Mouse (Mus musculus): ENCODE measurements around the gene Hoxb3. TPM values are rescaled to one million over a fixed set of nuclear protein-coding genes. Genes with fewer than 3 reads are reported as not detected.

The Hoxb3 gene
- polyA plus RNA-seq, 1 experiment from 2014 or later, result 3.7 TPM

DNA sequence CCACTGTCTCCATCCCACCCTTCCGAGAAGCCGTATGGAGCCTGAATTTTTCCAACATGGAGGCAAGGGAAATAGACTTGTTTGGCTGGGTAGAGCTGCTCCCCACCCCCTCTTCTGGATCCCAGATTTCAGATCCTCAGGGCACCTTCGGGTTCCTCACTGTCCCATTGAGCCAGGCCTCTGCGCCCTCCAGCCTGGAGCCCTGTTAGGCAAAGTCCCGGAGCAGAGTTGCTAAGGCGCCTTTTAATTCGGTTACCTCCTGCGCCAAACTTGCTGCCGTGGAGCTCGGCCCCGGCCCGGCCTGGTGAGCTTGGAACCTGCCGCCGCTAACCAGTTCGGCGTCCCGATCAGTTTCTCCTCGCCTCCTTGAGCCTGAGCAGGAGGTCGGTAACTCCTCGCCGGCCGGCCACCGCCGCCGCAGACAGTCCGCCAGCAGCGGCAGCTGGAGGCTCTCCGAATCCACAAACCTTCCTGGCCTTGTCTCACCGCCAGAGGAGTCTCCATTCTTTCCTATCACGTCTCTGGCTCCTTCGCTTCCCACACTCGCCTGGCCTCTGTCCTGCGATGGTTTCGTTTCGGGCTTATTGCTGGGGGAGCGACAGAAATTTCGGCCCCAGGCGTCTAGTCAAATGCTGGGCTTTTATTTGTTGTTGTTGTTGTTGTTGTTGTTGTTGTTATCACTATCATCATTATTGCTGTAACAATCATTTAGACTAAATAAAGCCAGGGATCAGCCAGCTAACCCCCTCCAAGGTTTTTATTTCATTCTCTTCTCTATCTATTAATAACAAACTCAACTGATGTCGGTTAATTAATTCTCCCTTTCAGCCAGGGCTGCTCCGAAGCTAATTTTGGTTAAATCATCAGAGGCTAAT, 18.8 kb downstream of the Hoxb3 start:
- H3K27ac ChIP-seq (ENCODE audit: low read depth), result peak overlapping the region; percentile 98
- peak; percentile 85 for DNase-seq (ENCODE audit: low spot score)

DNA sequence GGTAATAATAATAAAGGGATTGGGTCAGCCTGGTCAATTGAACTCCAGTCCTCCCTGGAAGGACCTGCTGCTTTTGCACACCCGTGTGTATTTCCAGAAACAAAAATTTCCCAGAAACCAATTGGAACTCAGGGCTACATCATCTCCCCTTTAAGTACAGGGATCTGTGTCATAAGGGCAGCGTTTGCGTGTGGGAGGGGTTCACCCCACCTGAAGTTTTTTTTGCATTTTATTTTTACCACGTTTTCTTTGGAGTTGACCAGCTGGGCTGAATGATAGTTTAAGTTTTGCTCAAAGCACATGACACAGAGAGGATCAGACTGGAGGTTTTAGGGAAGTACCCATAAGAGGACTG, 19.4 kb downstream of the Hoxb3 start:
- no peaks in the 10 kb centered on the region for H3K27me3 ChIP-seq (replicated peaks; ENCODE audit: control insufficient read depth, insufficient read depth, low read length)
- H3K4me3 ChIP-seq (ENCODE audit: low read depth, low read length), result peak overlapping the region; percentile 42
- ATAC-seq (replicated peaks; ENCODE audit: low FRiP score, low TSS enrichment, low read depth) (no peak), DNase-seq (ENCODE audit: low spot score) (peak; percentile 66)
- peaks cover 9% of the 10 kb centered on the region; the same call in 1 of the 2 replicates for H3K36me3 ChIP-seq (ENCODE audit: control insufficient read depth, insufficient read depth, low read length)
- WGBS, result 18% methylated on average over 4 of the region's 4 CpGs
- peak overlapping the region; percentile 98 for H3K27ac ChIP-seq (ENCODE audit: low read depth)
- H3K4me1 ChIP-seq (replicated peaks; ENCODE audit: control insufficient read depth, insufficient read depth, low read length), result peaks cover 75% of the 10 kb centered on the region
- H3K9ac ChIP-seq (ENCODE audit: low read length), result peak overlapping the region; percentile 76
- H3K4me2 ChIP-seq (ENCODE audit: low read length), result peak overlapping the region; percentile 85
- no peaks in the 10 kb centered on the region for H3K9me3 ChIP-seq (ENCODE audit: control insufficient read depth, low read length)

More for the DNA sequence above, 18.8 kb downstream of the Hoxb3 start:
- peak overlapping the region; percentile 76 for H3K9ac ChIP-seq (ENCODE audit: low read length)
- H3K4me2 ChIP-seq (ENCODE audit: low read length), result peak overlapping the region; percentile 85
- peak overlapping the region; percentile 42 for H3K4me3 ChIP-seq (ENCODE audit: low read depth, low read length)
- peaks cover 9% of the 10 kb centered on the region; the same call in 1 of the 2 replicates for H3K36me3 ChIP-seq (ENCODE audit: control insufficient read depth, insufficient read depth, low read length)
- no peaks in the 10 kb centered on the region for H3K27me3 ChIP-seq (replicated peaks; ENCODE audit: control insufficient read depth, insufficient read depth, low read length)
- no peak for ATAC-seq (replicated peaks; ENCODE audit: low FRiP score, low TSS enrichment, low read depth)
- 3% methylated on average over 40 of the region's 40 CpGs for WGBS
- H3K9me3 ChIP-seq (ENCODE audit: control insufficient read depth, low read length), result no peaks in the 10 kb centered on the region
- H3K4me1 ChIP-seq (replicated peaks; ENCODE audit: control insufficient read depth, insufficient read depth, low read length), result peaks cover 77% of the 10 kb centered on the region

DNA sequence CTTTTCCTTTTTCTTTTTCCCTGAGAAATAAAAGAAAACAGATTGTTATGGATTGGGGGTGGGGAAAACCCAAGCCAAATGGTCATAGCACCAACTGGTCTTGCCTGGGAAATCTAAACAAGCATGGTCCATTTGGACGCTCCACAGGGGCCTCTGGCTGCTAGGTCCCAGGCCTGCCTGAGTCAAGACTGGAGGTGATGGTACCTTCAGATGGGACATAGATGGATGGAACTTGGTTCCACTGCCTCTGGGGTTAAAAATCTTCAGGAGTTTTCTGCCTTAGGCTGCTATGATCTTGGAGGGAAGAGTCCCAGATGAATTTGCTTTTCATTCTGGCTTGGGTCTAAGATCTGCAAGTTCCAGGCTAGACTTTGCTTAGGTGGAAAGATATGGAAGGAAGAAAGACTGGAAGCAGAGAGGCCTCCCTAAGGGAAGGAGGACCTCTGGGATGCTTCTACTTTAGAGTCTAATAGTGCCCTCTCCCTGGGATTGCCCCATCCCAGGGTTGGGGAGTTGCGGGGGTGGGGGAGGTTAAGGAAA, 20.1 kb downstream of the Hoxb3 start:
- H3K4me1 ChIP-seq (replicated peaks; ENCODE audit: control insufficient read depth, insufficient read depth, low read length), result peaks cover 74% of the 10 kb centered on the region
- no peak for ATAC-seq (replicated peaks; ENCODE audit: low FRiP score, low TSS enrichment, low read depth)
- 46% methylated on average over 2 of the region's 2 CpGs for WGBS

DNA sequence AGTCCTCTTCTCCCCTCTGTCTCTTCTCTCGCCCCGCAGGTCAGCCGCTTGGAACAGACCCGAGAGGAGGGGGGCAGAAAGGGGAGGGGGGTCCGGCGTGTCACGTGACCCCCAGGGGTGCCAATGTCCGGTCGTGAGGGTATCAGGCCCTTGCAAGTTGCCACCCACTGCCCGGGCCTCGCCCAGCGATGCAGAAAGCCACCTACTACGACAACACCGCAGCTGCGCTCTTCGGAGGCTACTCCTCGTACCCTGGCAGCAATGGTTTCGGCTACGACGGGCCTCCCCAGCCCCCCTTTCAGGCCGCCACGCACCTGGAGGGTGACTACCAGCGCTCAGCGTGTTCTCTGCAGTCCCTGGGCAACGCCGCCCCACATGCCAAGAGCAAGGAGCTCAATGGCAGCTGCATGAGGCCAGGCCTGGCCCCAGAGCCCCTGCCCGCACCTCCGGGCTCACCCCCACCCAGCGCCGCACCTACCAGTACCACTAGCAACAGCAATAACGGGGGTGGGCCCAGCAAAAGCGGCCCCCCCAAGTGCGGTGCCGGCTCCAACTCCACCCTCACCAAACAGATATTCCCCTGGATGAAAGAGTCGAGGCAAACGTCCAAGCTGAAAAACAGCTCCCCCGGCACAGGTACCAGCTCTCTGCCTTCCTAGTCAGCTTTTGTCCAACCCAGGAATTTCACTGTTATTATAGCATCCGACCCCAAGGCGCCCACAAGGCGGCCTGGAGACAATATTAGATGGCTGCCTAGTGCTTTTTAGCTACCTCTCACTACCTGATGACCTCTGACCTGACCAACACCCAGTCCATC, 21.1 kb downstream of the Hoxb3 start:
- H3K9ac ChIP-seq (ENCODE audit: low read length), result peak overlapping the region; percentile 76
- 23% methylated on average over 40 of the region's 40 CpGs for WGBS
- H3K4me3 ChIP-seq (ENCODE audit: low read depth, low read length), result peak overlapping the region; percentile 25; the same call in 1 of the 2 replicates
- H3K27ac ChIP-seq (ENCODE audit: low read depth), result peak overlapping the region; percentile 98
- no peaks in the 10 kb centered on the region for H3K27me3 ChIP-seq (replicated peaks; ENCODE audit: control insufficient read depth, insufficient read depth, low read length)
- H3K9me3 ChIP-seq (ENCODE audit: control insufficient read depth, low read length), result no peaks in the 10 kb centered on the region
- DNase-seq (ENCODE audit: low spot score) (peak; percentile 79), ATAC-seq (replicated peaks; ENCODE audit: low FRiP score, low TSS enrichment, low read depth) (no peak)
- H3K4me2 ChIP-seq (ENCODE audit: low read length), result peak overlapping the region; percentile 85
- peaks cover 9% of the 10 kb centered on the region; the same call in 1 of the 2 replicates for H3K36me3 ChIP-seq (ENCODE audit: control insufficient read depth, insufficient read depth, low read length)
- peaks cover 73% of the 10 kb centered on the region for H3K4me1 ChIP-seq (replicated peaks; ENCODE audit: control insufficient read depth, insufficient read depth, low read length)

More for the DNA sequence above, 20.1 kb downstream of the Hoxb3 start:
- peak overlapping the region; percentile 98 for H3K27ac ChIP-seq (ENCODE audit: low read depth)
- H3K4me2 ChIP-seq (ENCODE audit: low read length), result peak overlapping the region; percentile 85
- H3K4me3 ChIP-seq (ENCODE audit: low read depth, low read length), result peak overlapping the region; percentile 42
- peak overlapping the region; percentile 76 for H3K9ac ChIP-seq (ENCODE audit: low read length)
- no peaks in the 10 kb centered on the region for H3K9me3 ChIP-seq (ENCODE audit: control insufficient read depth, low read length)
- DNase-seq (ENCODE audit: low spot score), result no peak
- no peaks in the 10 kb centered on the region for H3K27me3 ChIP-seq (replicated peaks; ENCODE audit: control insufficient read depth, insufficient read depth, low read length)
- peaks cover 9% of the 10 kb centered on the region; the same call in 1 of the 2 replicates for H3K36me3 ChIP-seq (ENCODE audit: control insufficient read depth, insufficient read depth, low read length)

DNA sequence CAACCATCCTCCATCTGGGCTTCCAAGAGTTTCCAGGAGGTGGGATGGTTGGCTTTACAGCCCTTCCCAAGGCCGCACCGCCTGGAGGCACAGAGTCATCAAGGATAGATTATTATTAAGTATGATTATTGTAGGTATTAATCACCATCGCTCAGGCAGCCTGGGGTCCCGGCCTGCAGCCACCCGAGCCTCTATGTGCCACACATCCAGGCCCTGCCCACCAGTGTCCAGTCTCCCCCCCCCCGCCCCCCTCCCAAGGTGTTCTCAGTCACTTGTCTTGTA, 21.7 kb downstream of the Hoxb3 start:
- Histone ChIP-seq H3K9ac (ENCODE audit: low read length) (peak overlapping the region; percentile 76), H3K4me1 (replicated peaks; ENCODE audit: control insufficient read depth, insufficient read depth, low read length) (peaks cover 73% of the 10 kb centered on the region)

DNA sequence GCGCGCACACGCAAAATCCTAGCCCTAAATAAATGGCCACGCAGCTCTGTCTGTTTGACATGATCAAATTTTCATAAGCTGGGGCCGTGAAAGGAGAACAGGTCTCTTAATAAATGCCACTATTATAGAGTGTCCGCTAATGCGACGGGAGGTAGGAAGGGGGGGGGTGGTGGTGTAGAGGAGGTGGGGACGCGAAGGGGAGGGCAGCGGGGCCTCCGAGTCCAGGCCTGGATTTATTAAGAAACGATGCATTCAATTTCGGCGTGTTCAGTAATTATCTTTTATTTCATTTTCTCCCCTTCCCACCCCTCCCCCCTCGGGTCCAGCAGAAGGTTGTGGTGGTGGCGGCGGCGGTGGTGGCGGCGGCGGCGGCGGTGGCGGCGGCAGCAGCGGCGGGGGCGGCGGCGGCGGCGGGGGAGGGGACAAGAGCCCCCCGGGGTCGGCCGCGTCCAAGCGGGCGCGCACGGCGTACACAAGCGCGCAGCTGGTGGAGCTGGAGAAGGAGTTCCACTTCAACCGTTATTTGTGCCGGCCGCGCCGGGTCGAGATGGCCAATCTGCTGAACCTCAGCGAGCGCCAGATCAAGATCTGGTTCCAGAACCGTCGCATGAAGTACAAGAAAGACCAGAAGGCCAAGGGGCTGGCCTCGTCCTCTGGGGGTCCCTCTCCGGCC, 22.2 kb downstream of the Hoxb3 start:
- Histone ChIP-seq H3K36me3 (ENCODE audit: control insufficient read depth, insufficient read depth, low read length) (peaks cover 9% of the 10 kb centered on the region; the same call in 1 of the 2 replicates), H3K9ac (ENCODE audit: low read length) (peak overlapping the region; percentile 76), H3K9me3 (ENCODE audit: control insufficient read depth, low read length) (no peaks in the 10 kb centered on the region), H3K4me2 (ENCODE audit: low read length) (peak overlapping the region; percentile 85), H3K27me3 (replicated peaks; ENCODE audit: control insufficient read depth, insufficient read depth, low read length) (no peaks in the 10 kb centered on the region), H3K27ac (ENCODE audit: low read depth) (peak overlapping the region; percentile 98), H3K4me1 (replicated peaks; ENCODE audit: control insufficient read depth, insufficient read depth, low read length) (peaks cover 73% of the 10 kb centered on the region), H3K4me3 (ENCODE audit: low read depth, low read length) (peak overlapping the region; percentile 25)
- ATAC-seq (replicated peaks; ENCODE audit: low FRiP score, low TSS enrichment, low read depth) (no peak), DNase-seq (ENCODE audit: low spot score) (peak; percentile 75)
- WGBS, result 5% methylated on average over 48 of the region's 56 CpGs

More for the DNA sequence above, 21.7 kb downstream of the Hoxb3 start:
- DNase-seq (ENCODE audit: low spot score), result peak; percentile 78
- H3K27ac ChIP-seq (ENCODE audit: low read depth), result peak overlapping the region; percentile 98
- 19% methylated on average over 6 of the region's 6 CpGs for WGBS
- H3K4me2 ChIP-seq (ENCODE audit: low read length), result peak overlapping the region; percentile 85
- H3K9me3 ChIP-seq (ENCODE audit: control insufficient read depth, low read length), result no peaks in the 10 kb centered on the region
- peaks cover 9% of the 10 kb centered on the region; the same call in 1 of the 2 replicates for H3K36me3 ChIP-seq (ENCODE audit: control insufficient read depth, insufficient read depth, low read length)
- H3K27me3 ChIP-seq (replicated peaks; ENCODE audit: control insufficient read depth, insufficient read depth, low read length), result no peaks in the 10 kb centered on the region
- H3K4me3 ChIP-seq (ENCODE audit: low read depth, low read length), result peak overlapping the region; percentile 25
- no peak for ATAC-seq (replicated peaks; ENCODE audit: low FRiP score, low TSS enrichment, low read depth)

DNA sequence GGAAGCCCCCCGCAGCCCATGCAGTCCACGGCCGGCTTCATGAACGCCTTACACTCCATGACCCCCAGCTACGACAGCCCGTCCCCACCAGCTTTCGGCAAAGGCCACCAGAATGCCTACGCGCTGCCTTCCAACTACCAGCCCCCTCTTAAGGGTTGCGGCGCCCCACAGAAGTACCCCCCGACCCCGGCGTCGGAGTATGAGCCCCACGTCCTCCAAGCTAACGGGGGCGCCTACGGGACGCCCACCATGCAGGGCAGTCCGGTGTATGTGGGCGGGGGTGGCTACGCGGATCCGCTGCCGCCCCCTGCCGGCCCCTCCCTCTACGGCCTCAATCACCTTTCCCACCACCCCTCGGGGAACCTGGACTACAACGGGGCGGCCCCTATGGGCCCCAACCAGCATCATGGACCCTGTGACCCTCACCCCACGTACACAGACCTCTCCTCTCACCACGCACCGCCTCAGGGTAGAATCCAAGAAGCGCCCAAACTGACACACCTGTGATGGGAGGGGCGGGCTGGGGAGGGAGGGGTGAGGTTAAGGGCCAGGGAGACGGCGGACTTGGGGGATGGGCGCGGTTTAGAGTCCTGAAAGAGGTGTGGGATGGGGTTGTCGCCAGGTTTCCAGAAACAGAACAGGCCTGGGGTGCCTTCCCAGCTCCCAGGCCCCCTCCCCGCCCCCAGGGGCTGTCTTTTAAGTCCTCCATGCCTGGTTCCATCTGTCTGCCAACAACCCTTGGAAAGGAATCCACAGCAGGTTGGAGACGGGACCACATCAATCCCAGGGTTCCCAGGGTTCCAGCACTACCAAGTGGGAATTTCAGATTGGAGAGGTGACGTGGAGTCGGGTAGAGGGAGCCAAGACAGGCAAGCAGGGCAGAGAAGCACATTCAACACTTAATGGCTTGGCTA, 23.0 kb downstream of the Hoxb3 start:
- Histone ChIP-seq H3K9me3 (ENCODE audit: control insufficient read depth, low read length) (no peaks in the 10 kb centered on the region), H3K4me3 (ENCODE audit: low read depth, low read length) (peak overlapping the region; percentile 25), H3K27ac (ENCODE audit: low read depth) (peak overlapping the region; percentile 98), H3K4me2 (ENCODE audit: low read length) (peak overlapping the region; percentile 85), H3K9ac (ENCODE audit: low read length) (peak overlapping the region; percentile 76), H3K27me3 (replicated peaks; ENCODE audit: control insufficient read depth, insufficient read depth, low read length) (no peaks in the 10 kb centered on the region), H3K4me1 (replicated peaks; ENCODE audit: control insufficient read depth, insufficient read depth, low read length) (peaks cover 79% of the 10 kb centered on the region), H3K36me3 (ENCODE audit: control insufficient read depth, insufficient read depth, low read length) (peaks cover 9% of the 10 kb centered on the region; the same call in 1 of the 2 replicates)
- WGBS, result 11% methylated on average over 45 of the region's 45 CpGs
- ATAC-seq (replicated peaks; ENCODE audit: low FRiP score, low TSS enrichment, low read depth), result 0 out of 2 replicates have a peak, but pooled peaks have one; percentile 7
- DNase-seq (ENCODE audit: low spot score), result peak; percentile 77

Measured in intestine, embryonic 14.5 days (tissue).